ENCODE assay signal across 8 mouse cellular contexts in the genomic region with DNA sequence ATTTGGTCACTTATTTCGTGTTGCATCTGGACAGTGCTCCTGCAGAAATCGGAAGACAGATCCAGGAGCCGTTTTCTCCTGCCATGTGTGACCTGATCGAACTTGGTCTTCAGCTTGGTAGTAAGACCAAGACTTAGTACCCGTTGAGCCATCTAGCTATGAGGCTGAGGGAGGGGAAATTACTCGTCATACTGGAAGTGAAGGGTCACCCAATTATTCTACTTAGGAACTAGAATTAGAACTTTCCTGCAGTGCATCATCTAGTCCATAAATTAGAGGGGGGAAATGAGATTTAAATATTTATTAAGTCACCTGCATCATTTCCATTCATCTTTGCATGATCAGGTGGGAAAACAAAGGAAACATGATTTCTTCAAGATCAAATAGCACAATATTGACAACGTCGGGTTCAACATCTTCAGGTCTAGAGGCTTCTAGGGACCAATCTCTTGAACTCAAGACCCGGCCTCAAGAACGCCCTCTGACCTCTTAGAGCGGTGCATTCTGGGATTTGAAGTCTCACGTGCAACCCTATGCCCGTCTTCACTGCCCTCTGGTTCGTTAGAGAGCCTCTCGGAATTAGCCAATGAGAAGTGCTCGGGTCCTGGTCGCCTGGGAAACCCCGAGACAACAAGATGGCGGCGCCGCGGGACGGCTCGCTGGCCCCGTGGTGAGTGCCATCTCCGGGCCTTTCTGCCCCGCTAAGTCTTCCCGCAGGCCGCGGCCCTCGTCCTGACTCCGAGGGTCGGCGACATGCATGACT. TPM values are rescaled to one million over a fixed set of nuclear protein-coding genes. Genes with fewer than 3 reads are reported as not detected.
DNase-seq lines count a peak whose midpoint lies in the region; ATAC-seq lines count a peak whose summit lies in the region.

A gene (plus strand): TSS at position 592 of the 763 bp plus-strand sequence.

- no peaks in the 10 kb centered on the region for H3K27me3 ChIP-seq in hindbrain, embryonic 15.5 days

- DNase-seq in T-cell, adult 2 months (ENCODE audit: low spot score), result peak; percentile 86
- peak; percentile 88 to 90 for DNase-seq in cerebellum, postnatal 36 days
- peak; percentile 88 to 93 for DNase-seq in frontal cortex, postnatal 36 days (ENCODE audit: low spot score in 2 of 2)
- peak; percentile 89 for DNase-seq in left cerebral cortex, adult 11 months (ENCODE audit: low spot score)
- DNase-seq in lung, postnatal 4 days, result peak; percentile 88 to 89
- DNase-seq in retina, postnatal 7 days (ENCODE audit: low read depth, low spot score), result peak; percentile 84
- peak; percentile 56 for DNase-seq in urinary bladder, adult 2 months (ENCODE audit: low spot score)

- no peaks in the 10 kb centered on the region for H3K36me3 ChIP-seq in hindbrain, embryonic 15.5 days

- peak within 1 kb of the TSS; percentile 51 for H3K9ac ChIP-seq in hindbrain, embryonic 15.5 days

- H3K27ac ChIP-seq in hindbrain, embryonic 15.5 days (replicated peaks), result no peak within 1 kb of the TSS; the same call in 1 of the 2 replicates

- peak within 1 kb of the TSS; percentile 63 for H3K4me2 ChIP-seq in hindbrain, embryonic 15.5 days

- peak; percentile 98 for ATAC-seq in hindbrain, embryonic 15.5 days (ENCODE audit: low FRiP score, low read depth)

- peaks cover 7% of the 10 kb centered on the region; the same call in 1 of the 2 replicates for H3K4me1 ChIP-seq in hindbrain, embryonic 15.5 days (replicated peaks)

- WGBS in hindbrain, embryonic 15.5 days, result 18% methylated on average over 34 of the region's 34 CpGs

- H3K9me3 ChIP-seq in hindbrain, embryonic 15.5 days, result no peaks in the 10 kb centered on the region

- peak within 1 kb of the TSS; percentile 72 for H3K4me3 ChIP-seq in hindbrain, embryonic 15.5 days

RNA-seq across cellular contexts. Expression of the gene that starts here (rescaled TPM):
- polyA plus RNA-seq in hindbrain, embryonic 15.5 days (2015; fragmentation: Nextera tagmentation; extraction: Ambion mirVana), result 17.1 and 21.3 TPM in 2 replicates
- 4.1 and 4.2 TPM in 2 replicates for polyA plus RNA-seq in urinary bladder, adult 2 months (2012; rRNA removed)
